Mouse (Mus musculus): Measurements from ENCODE around the gene Mpi. TPM values are rescaled to one million over a fixed set of nuclear protein-coding genes. Genes with fewer than 3 reads are reported as not detected.

Gene Mpi
- polyA plus RNA-seq, 1 experiment from 2014 or later: 8.2 TPM

GRCm38 (mm10) chr9:57537044-57537727 lies 15.4 kb downstream of the Mpi start, which contains the start of gene Fam219b:
Fam219b (plus strand) TSS chr9:57537528.
- Histone ChIP-seq H3K36me3 (replicated peaks; ENCODE audit: insufficient read depth, low read length) (peaks cover 45% of the 10 kb centered on the region), H3K9ac (replicated peaks) (peak within 1 kb of the TSS; percentile 79), H3K27ac (ENCODE audit: low read depth) (peak within 1 kb of the TSS; percentile 84), H3K4me2 (ENCODE audit: low read depth, low read length) (peak within 1 kb of the TSS; percentile 82), H3K9me3 (ENCODE audit: low read length) (no peaks in the 10 kb centered on the region), H3K4me1 (ENCODE audit: insufficient read depth) (peaks cover 12% of the 10 kb centered on the region), H3K4me3 (ENCODE audit: low read depth, low read length) (peak within 1 kb of the TSS; percentile 84), H3K27me3 (ENCODE audit: insufficient read depth, low read length) (no peaks in the 10 kb centered on the region)
- ATAC-seq (peak; percentile 94), DNase-seq (peak; percentile 91)
- TF ChIP-seq EP300 (IDR thresholded peaks at IDR 0.05; ENCODE audit: low read depth) (no peak), CTCF (IDR thresholded peaks at IDR 0.05; ENCODE audit: low read depth) (no peak)
- 2% methylated on average over 39 of the region's 45 CpGs for WGBS (ENCODE audit: insufficient replicate concordance)

- Histone ChIP-seq H3K4me3 (ENCODE audit: low read depth, low read length) (no peak overlapping the region), H3K27me3 (ENCODE audit: insufficient read depth, low read length) (no peaks in the 10 kb centered on the region), H3K27ac (ENCODE audit: low read depth) (no peak overlapping the region), H3K4me1 (ENCODE audit: insufficient read depth) (peaks cover 12% of the 10 kb centered on the region), H3K36me3 (replicated peaks; ENCODE audit: insufficient read depth, low read length) (peaks cover 47% of the 10 kb centered on the region), H3K9ac (replicated peaks) (peak overlapping the region; percentile 79; the same call in 1 of the 2 replicates), H3K9me3 (ENCODE audit: low read length) (no peaks in the 10 kb centered on the region), H3K4me2 (ENCODE audit: low read depth, low read length) (peak overlapping the region; percentile 82)
- no peak for DNase-seq
- ATAC-seq: no peak
- TF ChIP-seq EP300 (IDR thresholded peaks at IDR 0.05; ENCODE audit: low read depth) (no peak), CTCF (IDR thresholded peaks at IDR 0.05; ENCODE audit: low read depth) (no peak)
- WGBS (ENCODE audit: insufficient replicate concordance): 86% methylated on average over 5 of the region's 5 CpGs
These were observed 16.2 kb downstream of the Mpi start for GRCm38 (mm10) chr9:57536362-57536761.

- TF ChIP-seq EP300 (IDR thresholded peaks at IDR 0.05; ENCODE audit: low read depth): no peak
- TF ChIP-seq CTCF (IDR thresholded peaks at IDR 0.05; ENCODE audit: low read depth): no peak
- Histone ChIP-seq H3K4me2 (ENCODE audit: low read depth, low read length) (no peak overlapping the region), H3K36me3 (replicated peaks; ENCODE audit: insufficient read depth, low read length) (peaks cover 53% of the 10 kb centered on the region), H3K27me3 (ENCODE audit: insufficient read depth, low read length) (no peaks in the 10 kb centered on the region), H3K4me3 (ENCODE audit: low read depth, low read length) (no peak overlapping the region), H3K27ac (ENCODE audit: low read depth) (no peak overlapping the region), H3K9ac (replicated peaks) (no peak overlapping the region), H3K9me3 (ENCODE audit: low read length) (no peaks in the 10 kb centered on the region), H3K4me1 (ENCODE audit: insufficient read depth) (peaks cover 5% of the 10 kb centered on the region)
- DNase-seq (no peak), ATAC-seq (no peak)
- 73% methylated on average over 1 of the region's 1 CpGs for WGBS (ENCODE audit: insufficient replicate concordance)
These were observed 20.6 kb downstream of the Mpi start for GRCm38 (mm10) chr9:57531946-57532345.

- TF ChIP-seq EP300 (IDR thresholded peaks at IDR 0.05; ENCODE audit: low read depth) (no peak), CTCF (IDR thresholded peaks at IDR 0.05; ENCODE audit: low read depth) (no peak)
- H3K4me2 ChIP-seq (ENCODE audit: low read depth, low read length): no peak overlapping the region
- peaks cover 21% of the 10 kb centered on the region for H3K36me3 ChIP-seq (replicated peaks; ENCODE audit: insufficient read depth, low read length)
- ATAC-seq (no peak), DNase-seq (no peak)
- H3K9ac ChIP-seq (replicated peaks): no peak overlapping the region
- no peak overlapping the region for H3K4me3 ChIP-seq (ENCODE audit: low read depth, low read length)
- peak overlapping the region; percentile 1; the same call in 1 of the 2 replicates for H3K27ac ChIP-seq (ENCODE audit: low read depth)
- H3K9me3 ChIP-seq (ENCODE audit: low read length): no peaks in the 10 kb centered on the region
- H3K4me1 ChIP-seq (ENCODE audit: insufficient read depth): peaks cover 26% of the 10 kb centered on the region
- H3K27me3 ChIP-seq (ENCODE audit: insufficient read depth, low read length): no peaks in the 10 kb centered on the region
These were observed 26.1 kb downstream of the Mpi start for GRCm38 (mm10) chr9:57526435-57526834.

GRCm38 (mm10) chr9:57525516-57525915 lies 27.0 kb downstream of the Mpi start:
- 57% methylated on average over 2 of the region's 2 CpGs for WGBS (ENCODE audit: insufficient replicate concordance)
- Histone ChIP-seq H3K4me2 (ENCODE audit: low read depth, low read length) (no peak overlapping the region), H3K4me3 (ENCODE audit: low read depth, low read length) (no peak overlapping the region)

GRCm38 (mm10) chr9:57524439-57524838 lies 28.1 kb downstream of the Mpi start:
- ATAC-seq (no peak), DNase-seq (no peak)
- Histone ChIP-seq H3K9me3 (ENCODE audit: low read length) (no peaks in the 10 kb centered on the region), H3K4me2 (ENCODE audit: low read depth, low read length) (peak overlapping the region; percentile 10), H3K4me3 (ENCODE audit: low read depth, low read length) (no peak overlapping the region), H3K36me3 (replicated peaks; ENCODE audit: insufficient read depth, low read length) (peaks cover 11% of the 10 kb centered on the region), H3K27me3 (ENCODE audit: insufficient read depth, low read length) (no peaks in the 10 kb centered on the region), H3K4me1 (ENCODE audit: insufficient read depth) (peaks cover 31% of the 10 kb centered on the region), H3K9ac (replicated peaks) (no peak overlapping the region), H3K27ac (ENCODE audit: low read depth) (no peak overlapping the region)
- no peak for TF ChIP-seq EP300 (IDR thresholded peaks at IDR 0.05; ENCODE audit: low read depth)
- TF ChIP-seq CTCF (IDR thresholded peaks at IDR 0.05; ENCODE audit: low read depth): no peak

More at GRCm38 (mm10) chr9:57525516-57525915, 27.0 kb downstream of the Mpi start:
- TF ChIP-seq CTCF (IDR thresholded peaks at IDR 0.05; ENCODE audit: low read depth) (no peak), EP300 (IDR thresholded peaks at IDR 0.05; ENCODE audit: low read depth) (no peak)
- H3K4me1 ChIP-seq (ENCODE audit: insufficient read depth): peaks cover 29% of the 10 kb centered on the region
- no peak for ATAC-seq
- H3K9me3 ChIP-seq (ENCODE audit: low read length): no peaks in the 10 kb centered on the region
- no peak overlapping the region for H3K9ac ChIP-seq (replicated peaks)
- H3K27me3 ChIP-seq (ENCODE audit: insufficient read depth, low read length): no peaks in the 10 kb centered on the region
- no peak overlapping the region for H3K27ac ChIP-seq (ENCODE audit: low read depth)
- no peak for DNase-seq
- H3K36me3 ChIP-seq (replicated peaks; ENCODE audit: insufficient read depth, low read length): peaks cover 14% of the 10 kb centered on the region

All from liver, postnatal 0 days (tissue).